ENCODE assay signal across 13 mouse cellular contexts in genomic region chr2:10004960-10005621, GRCm38 (mm10). TPM values are rescaled to one million over a fixed set of nuclear protein-coding genes. Genes with fewer than 3 reads are reported as not detected.
DNase-seq lines count a peak whose midpoint lies in the region; TF ChIP-seq lines count a peak whose summit lies in the region.
"Had no signal": no experiment of that assay in that cellular context is flagged by ENCODE, and none has a peak within 500 bp of the region (broad histone marks: within the 10 kb centered on the region; RNA-seq: fewer than 3 reads in every experiment).

No protein-coding gene starts in this region.

- H3K4me1 ChIP-seq in CH12.LX (ENCODE audit: control insufficient read depth in 1 of 2, insufficient read depth in 2 of 2), result peaks cover 5 to 25% of the 10 kb centered on the region in 2 experiments

- TF ChIP-seq POLR2A in CH12.LX (IDR thresholded peaks at IDR 0.05; ENCODE audit: low read depth, low read length), result no peak
- TF ChIP-seq POLR2A in brain, embryonic 14.5 days (IDR thresholded peaks at IDR 0.05; ENCODE audit: borderline replicate concordance, extremely low read depth, insufficient read depth, insufficient read length, poor library complexity, severe bottlenecking), result no peak

- in situ Hi-C loops in CH12.LX (cut with MboI; ENCODE audit: low pct_ligation_motif_present, low pct_unique_long_range_greater_than_20kb, low sequenced_read_pairs), result loop anchor here (5.0 kb wide), 1 partner anchor 118 kb away; the partner anchor contains the start of gene 9230102O04Rik

- DNase-seq in heart, postnatal 10 days, result peak; percentile 32 to 46
- DNase-seq in heart, postnatal 25 days (ENCODE audit: low spot score), result no peak
- peak; percentile 17 for DNase-seq in CH12.LX (ENCODE audit: extremely low read depth)
- DNase-seq in brain, embryonic 14.5 days (ENCODE audit: low read depth), result peak; percentile 4
- DNase-seq in kidney, postnatal 36 days, result peak; percentile 26 to 32
- no peak for DNase-seq in gastrocnemius, postnatal 25 days
- no peak for DNase-seq in retina, postnatal 1 day
- DNase-seq: cerebellum, adult 18-20 months; embryo, embryonic 11 days; gastrocnemius, adult 2 months had no signal

- H3K9me3 ChIP-seq in CH12.LX (replicated peaks; ENCODE audit: low read length), result no peaks in the 10 kb centered on the region
- H3K9me3 ChIP-seq: forebrain, embryonic 15.5 days; hindbrain, embryonic 13.5 days had no signal

- H3K79me2 ChIP-seq in CH12.LX (replicated peaks; ENCODE audit: control insufficient read depth, extremely low read depth, insufficient read depth, poor library complexity, severe bottlenecking), result peaks cover 6% of the 10 kb centered on the region; the same call in 1 of the 2 replicates

- no peaks in the 10 kb centered on the region for H3K27me3 ChIP-seq in CH12.LX (replicated peaks)
- H3K27me3 ChIP-seq: forebrain, embryonic 15.5 days; hindbrain, embryonic 13.5 days had no signal

- no peak overlapping the region for H3K4me3 ChIP-seq in CH12.LX (replicated peaks in 1 of 3; ENCODE audit: low read depth in 2 of 3, low read length in 2 of 3, poor library complexity in 1 of 3)
- H3K4me3 ChIP-seq: forebrain, embryonic 15.5 days; gastrocnemius, adult 2 months; hindbrain, embryonic 13.5 days had no signal

- no peak for TF ChIP-seq RAD21 in CH12.LX (IDR thresholded peaks at IDR 0.05; ENCODE audit: low read depth, low read length)

- TF ChIP-seq EP300 in CH12.LX (IDR thresholded peaks at IDR 0.05; ENCODE audit: low read length), result no peak

- no peak for TF ChIP-seq CTCF in CH12.LX (conservative IDR thresholded peaks at IDR 0.05 in 1 of 2, IDR thresholded peaks at IDR 0.05 in 1 of 2; ENCODE audit: low read depth in 2 of 2, low read length in 2 of 2)
- no peak for TF ChIP-seq CTCF in brain, embryonic 14.5 days (IDR thresholded peaks at IDR 0.05; ENCODE audit: borderline replicate concordance, extremely low read depth, insufficient read depth, insufficient read length)

- H3K36me3 ChIP-seq in CH12.LX (replicated peaks in 1 of 2; ENCODE audit: control insufficient read depth in 1 of 2, insufficient read depth in 1 of 2, low read length in 1 of 2), result peaks cover 0 to 22% of the 10 kb centered on the region in 2 experiments
- H3K36me3 ChIP-seq: forebrain, embryonic 15.5 days; hindbrain, embryonic 13.5 days had no signal

- H3K9ac ChIP-seq in CH12.LX (ENCODE audit: insufficient read depth, low read depth), result no peak overlapping the region
- H3K9ac ChIP-seq: forebrain, embryonic 15.5 days; hindbrain, embryonic 13.5 days had no signal

- dilution Hi-C loops in CH12.LX (cut with MboI; ENCODE audit: extremely low pct_ligation_motif_present, extremely low pct_unique_long_range_greater_than_20kb, low sequenced_read_pairs), result no loop called here

- no peak overlapping the region for H3K27ac ChIP-seq in CH12.LX (ENCODE audit: insufficient read depth, low read depth)
- H3K27ac ChIP-seq: forebrain, embryonic 15.5 days; gastrocnemius, adult 2 months; hindbrain, embryonic 13.5 days had no signal

- intact Hi-C loops in heart, postnatal 10 days (cut with DNase I), result no loop called here
- intact Hi-C loops in heart, postnatal 25 days (cut with DNase I), result loop anchor here (5.0 kb wide), 2 partner anchors 43 to 118 kb away; partner anchors contain the start of gene 9230102O04Rik

- H3K4me2 ChIP-seq in CH12.LX (ENCODE audit: insufficient read depth, low read depth, poor library complexity, severe bottlenecking), result no peak overlapping the region
- H3K4me2 ChIP-seq: forebrain, embryonic 15.5 days; hindbrain, embryonic 13.5 days; liver, embryonic 11.5 days had no signal

TF ChIP-seq in CH12.LX, 34 proteins besides CTCF, POLR2A, EP300 and RAD21:
- TF ChIP-seq JUND (conservative IDR thresholded peaks at IDR 0.05; ENCODE audit: low read depth, low read length), result no peak
- no peak for TF ChIP-seq MAX (IDR thresholded peaks at IDR 0.05; ENCODE audit: low read length)
- no peak for TF ChIP-seq MAZ (IDR thresholded peaks at IDR 0.05; ENCODE audit: low read depth, low read length)
- TF ChIP-seq USF1 (IDR thresholded peaks at IDR 0.05; ENCODE audit: low read depth, low read length), result no peak
- TF ChIP-seq MYC (IDR thresholded peaks at IDR 0.05; ENCODE audit: low read depth, low read length), result no peak
- no peak for TF ChIP-seq ETS1 (conservative IDR thresholded peaks at IDR 0.05; ENCODE audit: low read depth, low read length)
- no peak for TF ChIP-seq PAX5 (IDR thresholded peaks at IDR 0.05; ENCODE audit: low read length)
- no peak for TF ChIP-seq NRF1 (IDR thresholded peaks at IDR 0.05; ENCODE audit: low read depth, low read length)

RNA-seq across cellular contexts. Expression of gene Taf3, which starts 43.3 kb away (rescaled TPM):
- total RNA-seq in heart, postnatal 10 days (2021), result 1 to 10 TPM; 8.3 to 8.4 TPM
- total RNA-seq in heart, postnatal 25 days (2021), result 1 to 10 TPM; 7.9 to 9.4 TPM
- total RNA-seq in CH12.LX (2012; rRNA removed) (4.2 and 6.0 TPM in 2 replicates), CH12.LX (2014; rRNA removed) (2.1 and 3.1 TPM in 2 replicates)
- polyA plus RNA-seq in CH12.LX (2012; ENCODE audit: insufficient read length, low read depth), result 13.4 and 14.8 TPM in 2 replicates
- polyA plus RNA-seq in brain, embryonic 14.5 days (2012; rRNA removed), result 8.0 and 12.3 TPM in 2 replicates
- 1 to 10 TPM; 6.4 to 7.6 TPM for total RNA-seq in gastrocnemius, postnatal 25 days (2021)

Comparison
In these comparisons a context has a peak if more than half of its experiments do, and no peak if none do; other contexts are left out.
1. DNase-seq: peak in heart, postnatal 10 days (2 of 2), CH12.LX (single experiment), brain, embryonic 14.5 days (single experiment) and kidney, postnatal 36 days (2 of 2); none in heart, postnatal 25 days (single experiment), gastrocnemius, postnatal 25 days (single experiment) and retina, postnatal 1 day (single experiment).